Mouse (Mus musculus) CH12.LX (cell line): Measurements from ENCODE around the gene Akr1cl. TPM values are rescaled to one million over a fixed set of nuclear protein-coding genes. Genes with fewer than 3 reads are reported as not detected.

ENCODE experiments used
- DNase-seq: peaks from one replicate; pipeline ENCODE4 v3.0.0-alpha.2; 2013; ENCODE audit errors: extremely low read depth
- H3K27ac ChIP-seq: 2 replicates; pipeline ENCODE4 v1.5.1; 2012; ENCODE audit warnings: low read depth, mild to moderate bottlenecking, control low read depth, moderate library complexity; ENCODE audit not compliant: insufficient read depth
- H3K27me3 ChIP-seq: replicated peaks from 2 replicates; pipeline ENCODE3; 2012; ENCODE audit warnings: inconsistent platforms
- H3K36me3 ChIP-seq, 2 experiments: replicated peaks in 1 of 2; 2 replicates each; pipeline versions ENCODE3 to v1.6.1; 2012; ENCODE audit warnings: inconsistent platforms in 1 of 2, low read length in 1 of 2, mild to moderate bottlenecking in 1 of 2, mixed read lengths in 1 of 2, moderate library complexity in 1 of 2; ENCODE audit not compliant: control insufficient read depth in 1 of 2, insufficient read depth in 1 of 2
- H3K4me1 ChIP-seq, 2 experiments: 2 replicates each; pipeline ENCODE4 v1.6.1; 2012; ENCODE audit warnings: inconsistent platforms in 1 of 2, moderate library complexity in 1 of 2; ENCODE audit not compliant: insufficient read depth in 2 of 2, control insufficient read depth in 1 of 2
- H3K4me2 ChIP-seq: 2 replicates; pipeline ENCODE4 v1.6.1; 2012; ENCODE audit warnings: low read depth, mild to moderate bottlenecking, control low read depth; ENCODE audit not compliant: poor library complexity, insufficient read depth, severe bottlenecking
- H3K4me3 ChIP-seq, 3 experiments: fragments of 150-350 bp in 1 of 3; sonication (generic) in 1 of 3; replicated peaks in 1 of 3; 2 replicates each; pipeline versions ENCODE3 to v1.5.1; 2011 to 2012; ENCODE audit warnings: low read depth in 2 of 3, low read length in 2 of 3, mild to moderate bottlenecking in 2 of 3, moderate library complexity in 2 of 3, control low read depth in 1 of 3, improper control_type of control experiment in 1 of 3, inconsistent platforms in 1 of 3, mixed read lengths in 1 of 3; ENCODE audit not compliant: poor library complexity in 1 of 3
- H3K79me2 ChIP-seq: replicated peaks from 2 replicates; pipeline ENCODE4 v1.6.1; 2012; ENCODE audit warnings: mild to moderate bottlenecking, moderate library complexity; ENCODE audit not compliant: control insufficient read depth, poor library complexity, insufficient read depth, severe bottlenecking; ENCODE audit errors: extremely low read depth
- H3K9ac ChIP-seq: 2 replicates; pipeline ENCODE4 v1.6.1; 2012; ENCODE audit warnings: low read depth, mild to moderate bottlenecking, control low read depth, moderate library complexity; ENCODE audit not compliant: insufficient read depth
- H3K9me3 ChIP-seq: replicated peaks from 2 replicates; pipeline ENCODE3; 2012; ENCODE audit warnings: low read length, inconsistent platforms, mixed read lengths
- CHD1 ChIP-seq: IDR thresholded peaks from 2 replicates; pipeline ENCODE4 v1.6.1; 2012; ENCODE audit warnings: low read depth, low read length, improper control_type of control experiment, inconsistent platforms
- E2F4 ChIP-seq: IDR thresholded peaks from 2 replicates; pipeline ENCODE4 v1.6.1; 2011; ENCODE audit warnings: low read depth, low read length, improper control_type of control experiment; ENCODE audit not compliant: insufficient replicate concordance
- ELF1 ChIP-seq: IDR thresholded peaks from 2 replicates; pipeline ENCODE4 v1.6.1; 2014; ENCODE audit warnings: low read depth, mild to moderate bottlenecking, inconsistent platforms, low read length, improper control_type of control experiment
- EP300 ChIP-seq: IDR thresholded peaks from 2 replicates; pipeline ENCODE4 v1.6.1; 2011; ENCODE audit warnings: low read length, improper control_type of control experiment
- HCFC1 ChIP-seq: IDR thresholded peaks from 2 replicates; pipeline ENCODE4 v1.6.1; 2012; ENCODE audit warnings: low read depth, mild to moderate bottlenecking, inconsistent platforms, low read length, improper control_type of control experiment
- IRF4 ChIP-seq: IDR thresholded peaks from 2 replicates; pipeline ENCODE4 v1.6.1; 2014; ENCODE audit warnings: low read depth, mild to moderate bottlenecking, inconsistent platforms, low read length, improper control_type of control experiment
- KAT2A ChIP-seq: IDR thresholded peaks from 2 replicates; pipeline ENCODE4 v1.6.1; 2012; ENCODE audit warnings: low read length, improper control_type of control experiment, inconsistent platforms; ENCODE audit not compliant: insufficient replicate concordance
- MAZ ChIP-seq: IDR thresholded peaks from 2 replicates; pipeline ENCODE4 v1.6.1; 2012; ENCODE audit warnings: low read depth, mild to moderate bottlenecking, inconsistent platforms, low read length, improper control_type of control experiment, moderate library complexity
- MEF2A ChIP-seq: IDR thresholded peaks from 2 replicates; pipeline ENCODE4 v1.6.1; 2014; ENCODE audit warnings: low read depth, mild to moderate bottlenecking, inconsistent platforms, low read length, improper control_type of control experiment, borderline replicate concordance
- MXI1 ChIP-seq: IDR thresholded peaks from 2 replicates; pipeline ENCODE4 v1.6.1; 2011; ENCODE audit warnings: mild to moderate bottlenecking, low read depth, low read length, improper control_type of control experiment
- MYC ChIP-seq: IDR thresholded peaks from 2 replicates; pipeline ENCODE4 v1.6.1; 2011; ENCODE audit warnings: low read depth, mild to moderate bottlenecking, improper control_type of control experiment, low read length
- NRF1 ChIP-seq: IDR thresholded peaks from 2 replicates; pipeline ENCODE4 v1.6.1; 2014; ENCODE audit warnings: low read depth, mild to moderate bottlenecking, inconsistent platforms, low read length, improper control_type of control experiment, moderate library complexity
- PAX5 ChIP-seq: IDR thresholded peaks from 2 replicates; pipeline ENCODE4 v1.6.1; 2012; ENCODE audit warnings: low read length, inconsistent platforms, mixed read lengths
- POLR2AphosphoS2 ChIP-seq: IDR thresholded peaks from 2 replicates; pipeline ENCODE4 v1.6.1; 2011; ENCODE audit warnings: low read depth, low read length, improper control_type of control experiment
- RAD21 ChIP-seq: IDR thresholded peaks from 2 replicates; pipeline ENCODE4 v1.6.1; 2011; ENCODE audit warnings: low read depth, mild to moderate bottlenecking, low read length, improper control_type of control experiment, moderate library complexity
- SIN3A ChIP-seq: IDR thresholded peaks from 2 replicates; pipeline ENCODE4 v1.6.1; 2012; ENCODE audit warnings: low read length, improper control_type of control experiment, inconsistent platforms
- SMC3 ChIP-seq: IDR thresholded peaks from 2 replicates; pipeline ENCODE4 v1.6.1; 2011; ENCODE audit warnings: low read depth, low read length, improper control_type of control experiment
- TBP ChIP-seq: conservative IDR thresholded peaks from 2 replicates; pipeline ENCODE4 v1.6.1; 2011; ENCODE audit warnings: low read depth, low read length, improper control_type of control experiment
- TCF12 ChIP-seq: IDR thresholded peaks from 2 replicates; pipeline ENCODE4 v1.6.1; 2014; ENCODE audit warnings: low read depth, mild to moderate bottlenecking, inconsistent platforms, low read length, improper control_type of control experiment
- UBTF ChIP-seq: IDR thresholded peaks from 2 replicates; pipeline ENCODE4 v1.6.1; 2012; ENCODE audit warnings: low read depth, mild to moderate bottlenecking, inconsistent platforms, low read length, improper control_type of control experiment, moderate library complexity
- ZC3H11A ChIP-seq: IDR thresholded peaks from 2 replicates; pipeline ENCODE4 v1.6.1; 2012; ENCODE audit warnings: low read depth, mild to moderate bottlenecking, inconsistent platforms, low read length, improper control_type of control experiment
- ZKSCAN1 ChIP-seq: IDR thresholded peaks from 2 replicates; pipeline ENCODE4 v1.6.1; 2012; ENCODE audit warnings: low read depth, inconsistent platforms, low read length, improper control_type of control experiment, borderline replicate concordance
- ZMIZ1 ChIP-seq: IDR thresholded peaks from 2 replicates; pipeline ENCODE4 v1.6.1; 2012; ENCODE audit warnings: low read depth, mild to moderate bottlenecking, inconsistent platforms, low read length, improper control_type of control experiment
- ZNF384 ChIP-seq: IDR thresholded peaks from 2 replicates; pipeline ENCODE4 v1.6.1; 2012; ENCODE audit warnings: low read depth, low read length, improper control_type of control experiment, inconsistent platforms
- dilution Hi-C: fragments of 300-500 bp; cut with MboI; formaldehyde crosslinking; loops from 2 replicates; pipeline ENCODE4 v1.14.3; 2020; ENCODE audit warnings: low sequenced_read_pairs; ENCODE audit not compliant: extremely low pct_unique_long_range_greater_than_20kb, extremely low pct_ligation_motif_present
- in situ Hi-C: fragments of 300-500 bp; cut with MboI; formaldehyde crosslinking; loops from 3 replicates; pipeline ENCODE4 v1.14.3; 2019; ENCODE audit warnings: low sequenced_read_pairs, low pct_ligation_motif_present, low pct_unique_long_range_greater_than_20kb, mixed read lengths
- polyA plus RNA-seq: library from polyadenylated mRNA; unstranded; fragments of >175 nt; gene quantifications from 2 replicates; pipeline ENCODE4 v1.2.1, GENCODE M21; 2012; ENCODE audit warnings: low read depth; ENCODE audit not compliant: insufficient read length
- total RNA-seq, 2 experiments: library from RNA; depleted of rRNA; stranded (reverse); fragments of 300-350 nt in 1 of 2; fragments of >200 nt in 1 of 2; gene quantifications; 2 replicates each; pipeline ENCODE4 v1.2.3; 2012 to 2014

Akr1cl gene
- total and polyA plus RNA-seq, 3 experiments: not detected

DNA sequence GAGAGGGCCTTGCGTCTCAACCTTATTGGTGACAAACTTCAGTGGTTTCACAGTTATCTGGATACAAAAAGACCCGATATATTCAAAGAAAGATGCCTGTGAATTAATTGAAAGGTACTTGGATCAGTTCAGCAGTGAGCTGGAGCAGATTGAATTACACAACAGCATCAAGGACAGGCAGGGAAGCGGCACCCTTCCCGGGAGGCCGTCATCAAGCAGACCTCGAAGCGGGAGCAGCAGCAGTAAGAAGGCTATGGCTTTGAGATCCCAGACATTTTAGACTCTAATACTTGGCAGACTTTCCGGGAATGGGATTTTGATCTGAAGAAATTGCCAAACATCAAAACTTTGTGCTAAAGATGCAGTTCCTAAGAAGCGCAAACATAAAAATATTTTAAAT, 4.4 kb downstream of the Akr1cl start:
- Histone ChIP-seq H3K27me3 (no peaks in the 10 kb centered on the region), H3K79me2 (no peaks in the 10 kb centered on the region), H3K36me3 (no peaks in the 10 kb centered on the region), H3K27ac (no peak overlapping the region), H3K9ac (no peak overlapping the region), H3K4me3 (no peak overlapping the region), H3K4me2 (no peak overlapping the region), H3K4me1 (no peaks in the 10 kb centered on the region), H3K9me3 (no peaks in the 10 kb centered on the region)
- no peak for TF ChIP-seq E2F4
- TF ChIP-seq ZNF384: no peak
- TF ChIP-seq CHD1: no peak
- TF ChIP-seq POLR2AphosphoS2: no peak
- TF ChIP-seq ELF1: no peak
- no peak for TF ChIP-seq NRF1
- no peak for TF ChIP-seq ZMIZ1
- no peak for TF ChIP-seq ZKSCAN1
- TF ChIP-seq TCF12: no peak
- no peak for TF ChIP-seq EP300
- in situ Hi-C loops (no loop called here), dilution Hi-C loops (no loop called here)
- DNase-seq: no peak

GRCm38 (mm10) chr1:65012726-65013125, 19.8 kb downstream of the Akr1cl start:
- H3K36me3 ChIP-seq: no peaks in the 10 kb centered on the region
- no peaks in the 10 kb centered on the region for H3K79me2 ChIP-seq
- 0 out of 4 replicates have a peak, but pooled peaks cover 0 to 2% of the 10 kb centered on the region in 2 experiments for H3K4me1 ChIP-seq
- H3K27ac ChIP-seq: no peak overlapping the region
- no peak overlapping the region for H3K9ac ChIP-seq
- in situ Hi-C loops: loop anchor here (25.0 kb wide), 1 partner anchor 1350 kb away; no protein-coding TSS in a partner anchor
- H3K9me3 ChIP-seq: no peaks in the 10 kb centered on the region
- no peak overlapping the region for H3K4me2 ChIP-seq
- H3K4me3 ChIP-seq: no peak overlapping the region
- DNase-seq: no peak
- no peaks in the 10 kb centered on the region for H3K27me3 ChIP-seq
- TF ChIP-seq UBTF (no peak), ZNF384 (no peak), IRF4 (no peak), MYC (no peak), E2F4 (no peak), HCFC1 (no peak), MXI1 (no peak), SMC3 (no peak), ELF1 (no peak), SIN3A (no peak), ZC3H11A (no peak), MEF2A (no peak), EP300 (no peak), MAZ (no peak), PAX5 (no peak), ZMIZ1 (no peak), KAT2A (no peak), ZKSCAN1 (no peak), TBP (no peak), RAD21 (no peak)
- dilution Hi-C loops: no loop called here
